Mouse (Mus musculus): ENCODE results near the gene Vmn1r119.
"Not testable (repeated sequence)": the region's sequence is repeated elsewhere in the genome, so short reads cannot be mapped to it uniquely, and the experiment has no call there.

GRCm38 (mm10) chr7:21053684-21054083 lies 41.4 kb upstream of the Vmn1r119 start, which contains the start of gene Vmn1r120:
- TF ChIP-seq CTCF, EP300 (IDR thresholded peaks at IDR 0.05; ENCODE audit: low read depth): not testable (repeated sequence)

Measured in liver, embryonic 14.5 days (tissue).